Mouse (Mus musculus) left cerebral cortex, adult 8-10 months (tissue): ENCODE measurements around the gene H2-M10.2. TPM values are rescaled to one million over a fixed set of nuclear protein-coding genes. Genes with fewer than 3 reads are reported as not detected.
"Not testable (repeated sequence)": the region's sequence is repeated elsewhere in the genome, so short reads cannot be mapped to it uniquely, and the experiment has no call there.

ENCODE experiments used
- DNase-seq, 2 experiments: peaks; one replicate each; pipeline ENCODE4 v3.0.0; 2022; ENCODE audit warnings: low spot score in 2 of 2
- total RNA-seq, 4 experiments: library from RNA; stranded (reverse); gene quantifications; 2 replicates each; pipeline ENCODE4 v1.2.4; 2022

Gene H2-M10.2
- total RNA-seq, 4 experiments from 2014 or later: not detected

DNA sequence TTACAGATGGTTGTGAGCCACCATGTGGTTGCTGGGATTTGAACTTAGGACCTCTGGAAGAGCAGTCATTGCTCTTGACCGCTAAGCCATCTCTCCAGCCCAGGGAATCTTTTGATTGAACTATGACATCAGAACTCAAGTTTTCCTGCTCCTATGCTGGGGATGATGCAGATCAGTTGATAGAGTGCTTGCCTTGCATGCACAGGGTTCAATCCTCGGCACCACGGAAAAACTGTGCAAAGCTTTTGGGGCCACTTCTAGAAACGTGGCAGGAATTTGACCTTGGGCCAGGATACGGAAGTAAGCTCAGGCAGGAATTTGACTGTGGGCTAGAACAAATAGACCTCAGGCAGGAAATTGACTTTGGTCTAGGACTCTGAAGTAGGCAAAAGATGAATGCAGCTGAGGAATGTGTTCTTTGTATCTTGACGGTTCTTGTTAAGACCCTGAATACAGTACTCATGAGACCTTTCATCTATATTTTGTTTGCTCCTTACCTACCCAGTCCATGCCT is 33.1 kb downstream of the H2-M10.2 start:
- DNase-seq: no peak

DNA sequence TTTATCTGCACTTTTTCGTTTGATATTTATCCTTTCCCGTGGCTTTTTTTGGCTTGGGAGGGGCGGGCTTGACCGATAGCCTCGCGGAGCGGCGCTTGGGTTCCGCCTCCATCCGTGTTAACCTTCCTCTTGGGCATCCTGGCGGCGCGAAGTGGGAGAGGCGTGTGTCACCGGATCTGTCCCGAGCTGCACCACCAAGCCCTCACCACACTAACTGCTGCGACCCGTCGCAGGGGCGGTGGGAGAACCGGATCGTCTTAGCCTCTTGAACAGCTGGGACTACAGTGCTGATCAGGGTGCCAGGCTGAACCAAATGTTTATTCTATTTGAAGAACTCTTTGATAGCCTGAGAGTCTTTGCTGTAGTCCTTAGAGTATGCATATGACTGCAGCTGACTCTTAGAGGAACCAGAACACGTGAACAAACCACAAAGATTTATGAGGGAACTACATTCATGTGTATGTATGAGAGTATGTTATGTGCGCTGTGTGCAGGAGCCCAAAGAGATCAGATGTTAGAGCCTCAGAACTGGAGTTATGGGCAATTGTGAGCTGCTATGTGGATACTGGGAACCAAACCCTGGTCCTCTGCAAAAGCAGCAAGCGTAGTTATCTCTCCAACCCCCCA is 33.9 kb downstream of the H2-M10.2 start:
- no peak for DNase-seq

DNA sequence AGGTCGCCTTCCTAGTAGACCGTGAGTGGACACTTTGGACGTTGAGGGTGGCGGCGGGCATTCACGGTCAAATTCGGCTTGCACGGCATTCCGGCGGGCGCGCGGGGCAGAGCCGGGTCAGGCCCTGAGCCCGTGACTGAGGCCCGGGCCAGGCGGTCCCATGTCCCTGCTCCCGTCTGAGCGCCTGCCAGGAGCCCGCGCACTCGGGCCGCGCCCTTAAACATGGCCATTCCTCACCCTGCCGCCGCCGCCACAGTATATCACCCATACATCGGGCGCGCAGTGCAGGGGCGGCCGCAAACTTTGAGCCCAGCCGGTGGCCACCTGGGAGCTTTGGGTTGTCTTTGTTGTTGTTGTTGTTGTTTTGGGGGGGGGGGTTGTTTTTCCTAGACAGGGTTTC is 37.4 kb downstream of the H2-M10.2 start:
- DNase-seq: no peak

DNA sequence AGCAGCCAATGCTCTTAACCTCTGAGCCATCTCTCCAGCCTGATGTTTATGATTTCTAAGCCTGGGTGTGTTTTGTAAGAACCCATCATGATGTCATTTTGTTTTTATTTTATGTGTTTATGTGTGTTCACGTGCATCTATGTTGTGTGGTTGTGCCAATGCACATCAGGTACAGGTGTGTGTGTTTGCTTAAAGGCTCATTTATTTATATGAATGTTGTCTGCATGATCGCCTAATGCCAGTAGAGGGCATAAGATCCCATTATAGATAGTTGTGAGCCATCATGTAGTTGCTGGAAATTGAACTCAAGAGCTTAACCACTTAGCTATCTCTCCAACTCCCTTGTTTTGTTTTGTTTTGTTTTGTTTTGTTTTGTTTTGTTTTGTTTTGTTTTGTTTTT is 40.5 kb downstream of the H2-M10.2 start:
- DNase-seq: no peak

DNA sequence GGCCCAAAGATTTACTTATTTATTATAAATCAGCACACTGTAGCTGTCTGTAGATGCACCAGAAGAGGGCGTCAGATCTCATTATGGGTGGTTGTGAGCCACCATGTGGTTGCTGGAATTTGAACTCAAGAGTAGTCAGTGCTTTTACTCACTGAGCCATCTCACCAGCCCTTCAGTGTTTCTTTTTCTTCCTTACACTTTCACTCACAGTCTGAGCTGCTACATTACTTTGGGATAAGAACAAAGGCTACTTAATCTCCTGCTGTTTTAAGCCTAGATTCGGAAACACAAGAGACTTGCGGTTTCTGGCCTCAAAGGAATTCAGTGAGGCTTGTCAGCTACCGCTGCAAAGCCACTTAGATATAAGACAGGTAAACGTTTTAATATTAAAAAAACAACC is 42.3 kb downstream of the H2-M10.2 start:
- DNase-seq: no peak

DNA sequence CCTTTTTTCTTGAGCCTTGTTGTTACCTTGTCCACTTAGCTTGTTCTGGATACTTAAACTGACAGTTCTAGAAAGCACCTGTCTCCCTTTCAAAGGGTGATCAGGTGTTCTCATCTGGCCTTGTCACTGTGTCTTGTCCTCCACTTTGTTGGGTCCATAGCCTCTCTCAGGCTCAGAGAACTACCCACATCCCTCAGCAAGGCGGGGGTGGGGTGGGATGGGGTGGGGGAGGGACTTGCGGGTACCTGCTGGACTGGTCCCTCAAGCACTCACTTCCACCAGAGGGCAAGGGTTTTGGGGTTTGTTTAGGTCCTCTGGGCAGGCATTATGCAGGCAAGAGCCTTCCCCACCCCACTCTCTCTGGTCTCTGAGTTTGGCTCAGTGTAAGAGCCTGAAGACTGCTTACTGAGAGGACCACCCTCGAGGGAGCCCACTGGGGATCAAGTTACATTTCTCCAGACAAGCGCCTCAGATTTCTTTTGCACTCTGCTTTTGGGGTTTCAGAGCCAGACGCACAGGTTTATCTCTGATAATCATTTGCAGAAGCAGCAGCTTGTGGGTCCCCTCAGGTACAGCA is 45.6 kb downstream of the H2-M10.2 start:
- no peak for DNase-seq

DNA sequence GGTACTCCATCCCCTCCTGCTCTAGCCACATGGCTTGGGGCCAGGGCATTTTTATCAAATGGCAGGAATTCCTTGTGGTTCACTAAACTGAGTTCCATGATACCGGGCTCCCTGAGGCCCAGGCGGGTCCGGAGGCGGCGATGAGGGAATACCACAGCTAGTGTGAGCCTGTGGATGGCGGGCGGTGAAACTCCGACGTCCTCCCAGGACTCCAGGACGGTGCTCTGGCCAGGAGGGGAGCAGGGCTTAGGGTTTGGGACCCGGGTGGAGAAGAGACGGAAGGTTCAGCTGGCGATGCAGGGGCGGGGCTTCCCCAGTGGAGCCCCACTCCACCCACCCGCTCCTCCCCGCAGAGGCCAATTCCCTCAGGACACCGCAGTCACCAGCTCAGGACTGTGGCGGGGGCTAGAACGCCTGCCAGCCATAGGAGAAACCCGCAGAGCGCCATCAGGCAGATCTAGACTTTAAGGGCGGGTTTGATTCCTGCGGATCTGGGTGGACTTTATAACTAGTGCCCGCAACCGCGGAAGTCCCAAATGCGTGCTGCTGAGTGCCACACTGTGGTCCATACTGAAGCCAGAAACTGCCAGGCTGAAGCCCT is 48.9 kb downstream of the H2-M10.2 start:
- no peak for DNase-seq

DNA sequence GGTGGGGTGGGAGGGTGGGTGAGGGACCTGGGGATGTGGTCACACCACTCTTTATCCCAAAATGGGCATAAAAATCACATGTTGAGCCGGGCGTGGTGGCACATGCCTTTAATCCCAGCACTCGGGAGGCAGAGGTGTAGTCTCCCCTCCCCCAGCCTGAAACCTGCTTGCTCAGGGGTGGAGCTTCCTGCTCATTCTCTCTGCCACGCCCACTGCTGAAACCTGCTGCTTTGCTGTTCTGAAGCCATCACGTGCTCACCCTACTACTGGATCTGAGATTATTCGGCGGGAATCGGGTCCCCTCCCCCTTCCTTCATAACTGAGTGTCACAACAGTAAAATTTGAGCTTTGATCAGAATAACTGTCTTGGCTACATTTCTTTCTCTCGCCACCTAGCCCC is 51.0 kb downstream of the H2-M10.2 start:
- DNase-seq: not testable (repeated sequence)

Other genes with a start within 250 kb of the H2-M10.2 start
- 10 to 100 TPM; 17.7 to 21.2 (median 18.6) TPM for gene H2-T22, start 243.7 kb downstream of the H2-M10.2 start, total RNA-seq
- gene Gm6034, start 243.5 kb downstream of the H2-M10.2 start, total RNA-seq: not detected
- gene Gm11127, start 228.1 kb downstream of the H2-M10.2 start, total RNA-seq: 1 to 10 TPM in 3 of 4 experiments, under 1 TPM in 1; 0.72 to 3.4 (median 2.0) TPM
- gene Gm19684, start 164.8 kb downstream of the H2-M10.2 start, total RNA-seq: under 1 TPM in 2 of 4 experiments, not detected in 2; 0.23 to 0.52 TPM
- gene Gm7030, start 157.1 kb downstream of the H2-M10.2 start, total RNA-seq: under 1 TPM in 1 of 4 experiments, not detected in 3; 0.43 TPM
- not detected for gene Gm8909, start 118.0 kb downstream of the H2-M10.2 start, total RNA-seq
- not detected for gene H2-T3, start 96.2 kb downstream of the H2-M10.2 start, total RNA-seq
- gene Rpp21, start 28.4 kb downstream of the H2-M10.2 start, total RNA-seq: 10 to 100 TPM; 34.6 to 47.5 (median 38.3) TPM
- 10 to 100 TPM; 20.6 to 24.7 (median 23.3) TPM for gene Trim39, start 14.2 kb downstream of the H2-M10.2 start, total RNA-seq
- gene H2-M10.1, start 39.7 kb upstream of the H2-M10.2 start, total RNA-seq: not detected
- not detected for gene H2-M10.3, start 81.9 kb upstream of the H2-M10.2 start, total RNA-seq
- not detected for gene H2-M10.4, start 175.8 kb upstream of the H2-M10.2 start, total RNA-seq